Mouse (Mus musculus) liver, embryonic 11.5 days (tissue): ENCODE data around the gene Rap2b. TPM values are rescaled to one million over a fixed set of nuclear protein-coding genes. Genes with fewer than 3 reads are reported as not detected.
A peak's percentile ranks its signal among the peaks of the same experiment; 100 is the strongest.

Experiments used
- ATAC-seq: fragments of 200-750 bp; cut with Nextera tagmentation; replicated peaks from 2 replicates; pipeline ENCODE4 v1.8.0; 2017; ENCODE audit warnings: moderate number of reproducible peaks, mild to moderate bottlenecking, moderate TSS enrichment, moderate library complexity; ENCODE audit not compliant: low FRiP score
- DNase-seq: peaks from one replicate; pipeline ENCODE4 v3.0.0-alpha.2; 2017; ENCODE audit warnings: low spot score
- H3K27ac ChIP-seq: fragments of 300-500 bp; sonication (generic); 2 replicates; pipeline ENCODE4 v1.5.1; 2014; ENCODE audit warnings: mild to moderate bottlenecking, low read depth, low read length, control low read depth
- H3K27me3 ChIP-seq: fragments of 300-500 bp; sonication (generic); replicated peaks from 2 replicates; pipeline ENCODE4 v1.6.1; 2014; ENCODE audit warnings: low read length, mixed read lengths; ENCODE audit not compliant: control insufficient read depth, insufficient read depth
- H3K36me3 ChIP-seq: fragments of 300-500 bp; sonication (generic); 2 replicates; pipeline ENCODE4 v1.6.1; 2014; ENCODE audit warnings: mild to moderate bottlenecking, low read length, moderate library complexity, mixed read lengths; ENCODE audit not compliant: control insufficient read depth, insufficient read depth
- H3K4me1 ChIP-seq: fragments of 300-500 bp; sonication (generic); replicated peaks from 2 replicates; pipeline ENCODE4 v1.6.1; 2014; ENCODE audit warnings: low read length, mixed read lengths; ENCODE audit not compliant: control insufficient read depth, insufficient read depth
- H3K4me2 ChIP-seq: fragments of 300-500 bp; sonication (generic); 2 replicates; pipeline ENCODE4 v1.6.1; 2014; ENCODE audit warnings: mild to moderate bottlenecking, control low read depth, moderate library complexity
- H3K4me3 ChIP-seq: fragments of 300-500 bp; sonication (generic); 2 replicates; pipeline ENCODE4 v1.5.1; 2014; ENCODE audit warnings: low read depth, low read length, control low read depth
- H3K9ac ChIP-seq: fragments of 300-500 bp; sonication (generic); 2 replicates; pipeline ENCODE4 v1.6.1; 2014; ENCODE audit warnings: low read depth, low read length, control low read depth
- H3K9me3 ChIP-seq: fragments of 300-500 bp; sonication (generic); 2 replicates; pipeline ENCODE4 v1.6.1; 2016; ENCODE audit warnings: low read length, inconsistent platforms, mixed read lengths; ENCODE audit not compliant: control insufficient read depth
- WGBS: fragments of 180-500 bp; shearing (Covaris S2); extraction: QIAGEN DNeasy Blood & Tissue Kit; methylation state at CpG from one replicate; pipeline ENCODE4 v1.1.7; 2014; 5-methylcytosine and 5-hydroxymethylcytosine counted together
- polyA plus RNA-seq: library from polyadenylated mRNA; unstranded; fragments of >200 nt; fragmentation: Nextera tagmentation; extraction: Ambion mirVana; gene quantifications from 2 replicates; pipeline ENCODE4 v1.2.1, GENCODE M21; 2014

The Rap2b gene
- polyA plus RNA-seq, 1 experiment from 2014 or later: 7.5 TPM

DNA sequence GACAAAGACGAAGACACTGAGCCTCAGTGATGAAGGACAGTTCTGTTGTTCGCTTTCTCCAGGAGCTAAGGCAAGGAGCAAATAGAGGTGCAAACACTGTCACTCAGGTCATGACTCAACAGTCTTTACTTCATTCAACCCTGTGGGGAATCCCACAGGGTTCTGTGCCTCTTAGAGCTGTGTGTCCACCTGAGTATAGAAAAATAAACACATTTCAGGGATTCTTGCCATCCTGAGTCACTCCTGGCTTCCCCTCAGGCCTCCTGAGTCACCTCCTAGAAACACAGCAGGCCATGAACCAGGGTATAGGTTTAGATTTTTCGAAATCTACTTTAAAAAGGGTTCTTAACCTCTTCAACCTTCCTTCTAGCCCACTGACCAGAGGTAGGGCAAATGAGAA lies 33.9 kb downstream of the Rap2b start:
- ATAC-seq (no peak), DNase-seq (no peak)
- H3K4me2 ChIP-seq: no peak overlapping the region
- H3K27me3 ChIP-seq: no peaks in the 10 kb centered on the region
- H3K9ac ChIP-seq: no peak overlapping the region
- H3K4me3 ChIP-seq: no peak overlapping the region
- 0 out of 2 replicates have a peak, but pooled peaks cover 4% of the 10 kb centered on the region for H3K4me1 ChIP-seq
- WGBS: 82% methylated on average over 3 of the region's 3 CpGs
- no peaks in the 10 kb centered on the region for H3K36me3 ChIP-seq
- H3K27ac ChIP-seq: no peak overlapping the region
- no peaks in the 10 kb centered on the region for H3K9me3 ChIP-seq

DNA sequence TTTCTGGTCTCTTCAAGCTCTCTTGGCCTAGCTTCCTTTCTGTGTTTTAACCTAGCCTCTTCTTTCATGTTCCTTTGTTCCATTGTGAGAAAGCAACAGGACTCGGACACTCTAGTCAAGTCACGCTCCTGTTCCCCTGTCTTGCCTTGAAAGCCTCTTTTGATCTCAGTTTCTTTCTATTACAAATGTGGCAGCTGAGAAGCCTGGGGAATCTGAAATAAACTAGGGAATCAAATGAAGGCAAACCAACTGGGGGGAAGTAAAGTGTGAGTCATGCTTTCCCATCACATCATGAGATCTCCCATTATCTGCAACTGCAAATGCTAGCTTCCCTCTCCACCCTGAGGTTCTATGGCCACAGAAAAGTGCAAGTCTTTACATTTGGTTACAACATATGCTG lies 35.3 kb downstream of the Rap2b start:
- H3K27ac ChIP-seq: no peak overlapping the region
- H3K9ac ChIP-seq: no peak overlapping the region
- DNase-seq (no peak), ATAC-seq (no peak)
- no peaks in the 10 kb centered on the region for H3K27me3 ChIP-seq
- no peaks in the 10 kb centered on the region for H3K9me3 ChIP-seq
- WGBS: 78% methylated on average over 2 of the region's 2 CpGs
- no peak overlapping the region for H3K4me3 ChIP-seq
- H3K4me1 ChIP-seq: 0 out of 2 replicates have a peak, but pooled peaks cover 4% of the 10 kb centered on the region
- no peaks in the 10 kb centered on the region for H3K36me3 ChIP-seq
- no peak overlapping the region for H3K4me2 ChIP-seq

DNA sequence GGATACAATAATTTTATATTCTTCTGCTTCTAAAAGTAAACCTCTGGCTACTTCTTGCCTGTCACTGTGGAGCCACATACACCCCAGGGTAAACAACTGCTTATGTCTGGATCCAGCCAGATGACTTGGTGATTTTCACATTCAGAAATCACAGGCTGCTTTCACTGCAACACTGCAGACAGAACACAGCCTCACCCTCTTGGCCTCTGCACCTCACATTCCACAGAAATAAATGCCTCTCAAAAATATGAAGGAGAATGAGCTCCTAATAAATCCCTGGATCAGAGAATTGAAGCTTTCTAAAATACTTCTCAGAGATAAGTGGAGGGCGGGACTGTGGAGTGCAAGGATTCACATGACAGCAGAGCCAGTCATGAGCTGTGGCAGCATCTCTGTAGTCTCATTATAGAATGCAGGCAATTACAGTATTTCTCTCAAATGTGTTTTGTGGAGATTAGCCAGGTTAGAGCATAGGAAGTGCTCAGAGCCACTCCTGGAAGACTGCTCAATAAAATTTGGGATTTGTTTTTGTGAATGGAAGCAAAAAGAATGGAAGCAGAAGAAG lies 39.5 kb downstream of the Rap2b start:
- Histone ChIP-seq H3K9ac (no peak overlapping the region), H3K9me3 (no peaks in the 10 kb centered on the region), H3K27ac (no peak overlapping the region), H3K4me2 (no peak overlapping the region), H3K36me3 (no peaks in the 10 kb centered on the region), H3K4me1 (no peaks in the 10 kb centered on the region), H3K27me3 (no peaks in the 10 kb centered on the region), H3K4me3 (no peak overlapping the region)
- ATAC-seq (no peak), DNase-seq (no peak)
- whole genome bisulfite sequencing: 51% methylated on average over 1 of the region's 1 CpGs

DNA sequence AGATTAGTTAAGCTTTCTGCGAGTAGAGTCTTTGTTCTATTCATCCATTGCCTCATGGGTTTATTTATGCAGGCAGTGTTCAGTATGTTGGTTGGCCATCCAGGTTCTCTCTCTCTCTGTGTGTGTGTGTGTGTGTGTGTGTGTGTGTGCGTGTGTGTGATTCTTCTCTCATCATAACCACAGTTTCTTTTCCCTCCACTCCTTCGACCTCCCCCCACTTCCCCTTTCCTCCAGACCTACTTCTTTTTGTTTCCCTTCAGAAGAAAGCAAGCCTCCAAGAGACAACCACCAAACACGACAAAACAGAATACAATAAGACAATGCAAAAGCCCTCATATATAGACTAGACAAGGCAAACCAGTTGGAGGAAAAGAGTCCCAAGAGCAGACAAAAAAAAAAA lies 45.5 kb downstream of the Rap2b start:
- Histone ChIP-seq H3K4me3 (no peak overlapping the region), H3K4me1 (no peaks in the 10 kb centered on the region), H3K36me3 (no peaks in the 10 kb centered on the region), H3K9ac (no peak overlapping the region), H3K27me3 (no peaks in the 10 kb centered on the region), H3K9me3 (no peaks in the 10 kb centered on the region), H3K4me2 (no peak overlapping the region), H3K27ac (no peak overlapping the region)
- WGBS: 51% methylated on average over 4 of the region's 4 CpGs
- no peak for DNase-seq
- ATAC-seq: no peak

DNA sequence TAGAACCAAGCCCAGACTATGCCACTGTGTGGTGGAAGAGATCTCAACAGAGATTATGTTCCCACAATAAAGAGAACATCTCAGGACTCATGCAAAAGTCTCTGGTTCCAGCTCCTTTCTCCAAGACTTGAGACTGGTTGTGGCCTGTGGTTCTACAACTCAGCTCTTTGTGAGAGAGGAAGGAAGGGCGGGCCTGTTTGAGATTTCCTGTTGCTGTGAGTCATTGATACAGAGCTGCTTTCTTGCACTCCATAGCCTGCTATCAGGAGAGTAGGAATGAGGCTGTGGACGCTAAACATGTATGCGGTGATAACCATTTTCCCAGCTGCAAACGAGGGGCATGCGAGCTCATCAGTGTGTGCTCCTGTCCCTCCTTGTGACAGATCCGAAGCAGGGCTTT lies 48.2 kb downstream of the Rap2b start:
- ATAC-seq (peak; percentile 90), DNase-seq (no peak)
- Histone ChIP-seq H3K27ac (no peak overlapping the region), H3K36me3 (no peaks in the 10 kb centered on the region), H3K9ac (no peak overlapping the region), H3K4me2 (no peak overlapping the region; the same call in 1 of the 2 replicates), H3K4me3 (no peak overlapping the region), H3K4me1 (no peaks in the 10 kb centered on the region), H3K9me3 (no peaks in the 10 kb centered on the region), H3K27me3 (no peaks in the 10 kb centered on the region)
- 26% methylated on average over 6 of the region's 6 CpGs for WGBS

DNA sequence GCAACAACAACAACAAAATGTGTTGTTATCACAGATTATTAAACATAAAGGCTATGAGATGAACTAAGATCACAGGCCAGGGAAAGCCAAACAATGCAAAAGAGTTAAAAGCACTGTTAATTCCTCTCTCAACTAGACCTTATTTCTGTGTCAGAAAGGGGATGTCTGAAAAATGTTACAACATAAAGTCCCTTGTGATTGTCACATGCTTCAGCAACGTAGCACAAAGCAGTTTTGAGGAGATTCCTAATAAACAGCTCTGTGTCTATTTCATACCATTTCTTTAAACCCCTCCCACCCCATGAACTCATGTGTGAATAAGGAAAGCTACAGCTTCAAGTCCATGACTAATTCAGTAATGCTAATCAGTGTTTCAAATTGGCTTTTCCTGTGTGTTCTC lies 54.4 kb downstream of the Rap2b start:
- Histone ChIP-seq H3K27me3 (no peaks in the 10 kb centered on the region), H3K4me2 (no peak overlapping the region), H3K4me1 (no peaks in the 10 kb centered on the region), H3K9ac (no peak overlapping the region), H3K4me3 (no peak overlapping the region), H3K27ac (no peak overlapping the region), H3K9me3 (no peaks in the 10 kb centered on the region), H3K36me3 (no peaks in the 10 kb centered on the region)
- DNase-seq (no peak), ATAC-seq (no peak)
- WGBS: 71% methylated on average over 1 of the region's 1 CpGs

Other genes with a start within 250 kb of the Rap2b start
- gene B430305J03Rik, start 4.3 kb downstream of the Rap2b start, polyA plus RNA-seq: not detected in 2 replicates